Mouse (Mus musculus): ENCODE data around the gene Fuom. TPM values are rescaled to one million over a fixed set of nuclear protein-coding genes. Genes with fewer than 3 reads are reported as not detected.

Gene Fuom
- polyA plus RNA-seq, 1 experiment: 9.5 TPM

DNA sequence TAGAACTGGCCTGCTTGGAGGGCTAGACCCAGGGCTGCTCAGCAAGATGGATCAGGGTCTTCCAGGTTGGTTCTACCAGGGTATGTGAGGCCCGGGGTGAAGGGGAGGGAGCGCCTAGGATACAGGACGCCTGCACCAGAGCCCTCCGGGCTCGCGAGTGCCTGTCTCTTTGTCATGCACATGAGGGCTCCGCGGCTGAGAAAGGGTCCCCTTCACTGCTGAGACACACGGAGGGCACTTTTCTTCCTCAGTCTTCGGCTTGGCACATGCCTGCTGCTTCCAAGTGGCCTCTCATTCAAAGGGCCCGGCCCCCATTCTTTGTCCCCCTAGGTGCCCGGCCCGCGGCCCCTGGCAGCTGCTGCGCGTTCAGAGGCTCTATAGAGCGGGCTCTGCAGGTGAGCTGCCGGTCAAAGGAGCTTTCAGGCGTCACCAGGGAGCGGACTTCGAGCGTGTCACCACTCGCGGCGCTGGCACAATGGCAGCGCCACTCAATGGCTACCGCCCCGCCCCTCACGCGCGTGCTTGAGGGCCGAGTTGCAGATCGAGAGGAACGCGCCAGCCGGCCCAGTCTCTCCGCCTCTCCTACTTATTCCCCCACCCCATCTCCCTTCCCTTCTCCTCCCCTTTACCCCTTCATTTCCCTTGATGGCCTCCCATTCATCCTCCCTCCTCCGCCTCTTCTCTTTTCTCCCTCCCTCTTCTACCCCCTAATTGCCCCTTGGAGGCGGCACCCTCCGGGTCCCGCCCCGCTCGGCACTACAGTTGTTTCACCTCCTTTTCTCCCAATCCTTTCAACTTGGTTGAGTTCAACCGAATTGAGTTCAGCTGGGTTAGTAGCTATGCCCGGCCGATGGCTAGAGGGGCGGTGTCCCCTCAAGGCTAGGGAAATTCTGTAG lies 41.1 kb downstream of the Fuom start:
- TF ChIP-seq REST (IDR thresholded peaks at IDR 0.05; ENCODE audit: insufficient read depth, insufficient read length) (no peak), USF1 (IDR thresholded peaks at IDR 0.05; ENCODE audit: low read depth) (no peak), E2F4 (IDR thresholded peaks at IDR 0.05; ENCODE audit: insufficient read depth) (no peak), MYOD1 (IDR thresholded peaks at IDR 0.05; ENCODE audit: control insufficient read depth in 1 of 3, insufficient read length in 2 of 3, low read depth in 2 of 3) (no peak)
- Histone ChIP-seq H3ac (ENCODE audit: control insufficient read depth, insufficient read length) (no peak overlapping the region), H3K79me2 (ENCODE audit: control insufficient read depth, insufficient read depth) (no peaks in the 10 kb centered on the region), H3K4me3 (no peak overlapping the region), H3K36me3 (ENCODE audit: control insufficient read depth, insufficient read depth) (no peaks in the 10 kb centered on the region), H3K4me2 (ENCODE audit: low read depth) (peak overlapping the region; percentile 30), H3K27me3 (ENCODE audit: control insufficient read depth, insufficient read depth, insufficient read length) (peaks cover 34% of the 10 kb centered on the region)

DNA sequence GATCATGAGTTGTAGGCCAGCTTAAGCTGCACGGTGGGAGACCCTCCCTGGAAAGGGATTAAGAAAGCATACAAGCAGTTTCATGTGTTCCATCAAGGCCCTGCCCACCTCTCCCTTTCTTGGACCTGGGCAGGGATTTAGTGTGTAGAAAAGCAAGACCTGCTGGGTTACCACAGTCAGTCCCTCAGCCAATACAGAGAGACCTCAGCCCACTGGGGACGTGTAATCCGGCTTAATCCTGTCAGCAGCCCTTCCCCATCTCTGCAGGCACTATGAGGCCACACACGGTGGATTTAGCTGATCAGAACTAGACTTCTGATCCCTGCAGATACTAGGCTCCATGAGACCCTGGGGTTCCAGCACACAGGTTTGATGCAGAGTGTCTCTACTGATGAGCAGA lies 42.6 kb downstream of the Fuom start:
- no peak overlapping the region for H3K4me3 ChIP-seq
- no peaks in the 10 kb centered on the region for H3K36me3 ChIP-seq (ENCODE audit: control insufficient read depth, insufficient read depth)
- no peak overlapping the region for H3ac ChIP-seq (ENCODE audit: control insufficient read depth, insufficient read length)
- no peak for TF ChIP-seq MYOG (IDR thresholded peaks at IDR 0.05; ENCODE audit: control insufficient read depth in 1 of 3, insufficient read depth in 1 of 3, insufficient read length in 2 of 3, low read depth in 2 of 3)
- no peak for TF ChIP-seq REST (IDR thresholded peaks at IDR 0.05; ENCODE audit: insufficient read depth, insufficient read length)
- TF ChIP-seq POLR2A (IDR thresholded peaks at IDR 0.05; ENCODE audit: insufficient read length, low read depth): no peak
- TF ChIP-seq SRF (IDR thresholded peaks at IDR 0.05; ENCODE audit: control insufficient read depth, insufficient read length, low read depth): no peak
- TF ChIP-seq TCF12 (IDR thresholded peaks at IDR 0.05; ENCODE audit: insufficient read depth, poor library complexity, severe bottlenecking): no peak
- no peak for TF ChIP-seq CEBPB (IDR thresholded peaks at IDR 0.05; ENCODE audit: insufficient read depth, poor library complexity, severe bottlenecking)
- TF ChIP-seq E2F4 (IDR thresholded peaks at IDR 0.05; ENCODE audit: insufficient read depth): no peak
- peaks cover 24% of the 10 kb centered on the region for H3K27me3 ChIP-seq (ENCODE audit: control insufficient read depth, insufficient read depth, insufficient read length)
- H3K4me2 ChIP-seq (ENCODE audit: low read depth): no peak overlapping the region
- no peaks in the 10 kb centered on the region for H3K79me2 ChIP-seq (ENCODE audit: control insufficient read depth, insufficient read depth)

DNA sequence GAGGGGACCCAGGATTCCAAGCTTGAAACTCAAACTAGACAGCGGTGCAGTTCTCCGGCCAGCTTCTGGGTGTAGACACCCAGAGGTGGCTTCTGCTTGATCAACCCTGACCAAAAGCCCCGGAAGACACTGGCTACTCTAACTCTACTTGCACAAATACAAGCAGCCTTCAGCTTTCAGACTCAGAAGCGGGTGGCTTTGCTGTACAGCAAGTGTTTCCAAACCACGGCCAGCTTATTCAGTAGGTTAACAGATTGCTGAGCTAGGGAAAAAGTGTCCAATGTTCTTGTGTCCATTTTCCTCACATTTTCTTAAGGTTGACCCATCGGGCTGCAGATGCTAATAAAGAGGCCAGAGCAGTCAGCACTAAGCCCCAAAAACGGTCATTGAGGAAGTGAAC lies 43.7 kb downstream of the Fuom start:
- H3ac ChIP-seq (ENCODE audit: control insufficient read depth, insufficient read length): no peak overlapping the region
- H3K79me2 ChIP-seq (ENCODE audit: control insufficient read depth, insufficient read depth): no peaks in the 10 kb centered on the region
- TF ChIP-seq MAX (IDR thresholded peaks at IDR 0.05; ENCODE audit: low read depth) (no peak), CEBPB (IDR thresholded peaks at IDR 0.05; ENCODE audit: insufficient read depth, poor library complexity, severe bottlenecking) (no peak), POLR2A (IDR thresholded peaks at IDR 0.05; ENCODE audit: insufficient read length, low read depth) (no peak), E2F4 (IDR thresholded peaks at IDR 0.05; ENCODE audit: insufficient read depth) (no peak), SRF (IDR thresholded peaks at IDR 0.05; ENCODE audit: control insufficient read depth, insufficient read length, low read depth) (no peak), POLR2AphosphoS2 (IDR thresholded peaks at IDR 0.05; ENCODE audit: insufficient read length, low read depth) (no peak), USF1 (IDR thresholded peaks at IDR 0.05; ENCODE audit: low read depth) (no peak), TCF3 (IDR thresholded peaks at IDR 0.05; ENCODE audit: insufficient read length, low read depth) (no peak), MYOD1 (IDR thresholded peaks at IDR 0.05; ENCODE audit: control insufficient read depth in 1 of 3, insufficient read length in 2 of 3, low read depth in 2 of 3) (no peak), MYOG (IDR thresholded peaks at IDR 0.05; ENCODE audit: control insufficient read depth in 1 of 3, insufficient read depth in 1 of 3, insufficient read length in 2 of 3, low read depth in 2 of 3) (no peak), REST (IDR thresholded peaks at IDR 0.05; ENCODE audit: insufficient read depth, insufficient read length) (no peak), TCF12 (IDR thresholded peaks at IDR 0.05; ENCODE audit: insufficient read depth, poor library complexity, severe bottlenecking) (no peak)
- H3K4me3 ChIP-seq: peak overlapping the region; percentile 6
- peak overlapping the region; percentile 69 for H3K4me2 ChIP-seq (ENCODE audit: low read depth)
- H3K27me3 ChIP-seq (ENCODE audit: control insufficient read depth, insufficient read depth, insufficient read length): peaks cover 13% of the 10 kb centered on the region
- no peaks in the 10 kb centered on the region for H3K36me3 ChIP-seq (ENCODE audit: control insufficient read depth, insufficient read depth)

DNA sequence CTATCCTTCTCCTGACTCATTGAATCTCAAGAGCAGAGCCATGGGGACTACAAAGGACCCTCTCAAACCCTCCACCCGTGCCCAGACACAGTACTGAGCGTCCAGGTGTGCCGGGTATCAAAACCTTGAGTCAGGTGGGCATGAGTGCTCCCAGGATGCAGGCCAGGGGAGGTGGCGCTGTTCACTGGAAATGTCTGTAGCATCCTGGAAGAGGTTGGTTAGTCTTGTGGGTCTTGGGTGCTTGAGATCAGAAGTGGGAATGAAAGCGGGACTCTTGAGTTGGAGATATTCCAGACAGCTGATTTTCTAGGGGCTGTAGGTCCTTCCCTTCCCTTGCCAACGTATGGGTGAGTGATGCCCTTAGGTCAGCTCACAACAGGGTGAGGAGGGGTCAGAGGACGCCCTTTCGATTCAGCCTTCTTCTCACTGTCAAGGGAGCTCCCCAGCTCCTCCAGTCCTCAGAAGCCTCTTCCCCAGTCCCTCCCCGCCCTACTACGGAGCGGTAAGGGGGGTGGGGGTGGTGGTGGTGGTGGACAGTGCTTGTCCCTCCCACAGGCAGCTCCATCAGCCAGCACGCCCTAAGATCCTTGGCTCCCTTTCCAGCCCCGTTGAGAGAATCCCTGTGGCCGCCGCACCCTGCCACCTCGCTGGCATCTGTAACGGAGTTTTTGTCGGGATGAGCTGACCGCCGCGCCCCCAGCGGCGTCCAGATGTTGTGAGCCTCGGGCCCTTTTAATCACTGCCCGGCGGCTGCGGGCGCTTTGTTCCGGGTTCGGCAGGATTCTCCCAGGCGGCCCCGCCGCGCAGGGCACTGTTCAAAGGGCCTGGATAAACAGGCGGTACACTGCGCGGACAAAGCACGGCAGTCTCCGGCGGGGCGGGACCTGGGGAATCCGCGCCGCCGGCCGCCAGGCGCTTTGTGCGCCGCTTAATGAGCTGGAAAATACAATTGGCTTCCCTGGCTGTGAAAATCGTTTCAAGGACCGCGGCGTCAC lies 44.5 kb downstream of the Fuom start:
- TF ChIP-seq TCF12 (IDR thresholded peaks at IDR 0.05; ENCODE audit: insufficient read depth, poor library complexity, severe bottlenecking): no peak
- TF ChIP-seq REST (IDR thresholded peaks at IDR 0.05; ENCODE audit: insufficient read depth, insufficient read length): no peak
- TF ChIP-seq MYOG (IDR thresholded peaks at IDR 0.05; ENCODE audit: control insufficient read depth in 1 of 3, insufficient read depth in 1 of 3, insufficient read length in 2 of 3, low read depth in 2 of 3): no peak
- TF ChIP-seq POLR2A (IDR thresholded peaks at IDR 0.05; ENCODE audit: insufficient read length, low read depth): no peak
- TF ChIP-seq SRF (IDR thresholded peaks at IDR 0.05; ENCODE audit: control insufficient read depth, insufficient read length, low read depth): no peak
- no peak for TF ChIP-seq CEBPB (IDR thresholded peaks at IDR 0.05; ENCODE audit: insufficient read depth, poor library complexity, severe bottlenecking)
- no peak for TF ChIP-seq POLR2AphosphoS2 (IDR thresholded peaks at IDR 0.05; ENCODE audit: insufficient read length, low read depth)
- Histone ChIP-seq H3K79me2 (ENCODE audit: control insufficient read depth, insufficient read depth) (no peaks in the 10 kb centered on the region), H3K36me3 (ENCODE audit: control insufficient read depth, insufficient read depth) (no peaks in the 10 kb centered on the region), H3K4me2 (ENCODE audit: low read depth) (peak overlapping the region; percentile 69), H3ac (ENCODE audit: control insufficient read depth, insufficient read length) (no peak overlapping the region), H3K27me3 (ENCODE audit: control insufficient read depth, insufficient read depth, insufficient read length) (peaks cover 11% of the 10 kb centered on the region), H3K4me3 (peak overlapping the region; percentile 6)
